Mouse (Mus musculus) midbrain, postnatal 0 days (tissue): ENCODE measurements around the gene Slc41a3. TPM values are rescaled to one million over a fixed set of nuclear protein-coding genes. Genes with fewer than 3 reads are reported as not detected.

Experiments
- ATAC-seq: fragments of 200-750 bp; cut with Nextera tagmentation; 2 replicates; pipeline ENCODE4 v1.8.0; 2017; ENCODE audit warnings: moderate number of reproducible peaks, mild to moderate bottlenecking, moderate TSS enrichment, moderate library complexity; ENCODE audit not compliant: low FRiP score
- DNase-seq: peaks from one replicate; pipeline ENCODE4 v3.0.0-alpha.2; 2015; ENCODE audit warnings: low spot score
- H3K27ac ChIP-seq: fragments of 300-500 bp; sonication (generic); 2 replicates; pipeline ENCODE4 v1.5.1; 2014; ENCODE audit warnings: low read depth, mild to moderate bottlenecking, low read length, mixed read lengths
- H3K27me3 ChIP-seq: fragments of 300-500 bp; sonication (generic); 2 replicates; pipeline ENCODE4 v1.6.1; 2014; ENCODE audit warnings: low read length, control low read depth, mixed read lengths; ENCODE audit not compliant: insufficient read depth
- H3K36me3 ChIP-seq: fragments of 300-500 bp; sonication (generic); 2 replicates; pipeline ENCODE4 v1.6.1; 2014; ENCODE audit warnings: low read length, control low read depth, mixed read lengths; ENCODE audit not compliant: insufficient read depth
- H3K4me1 ChIP-seq: fragments of 300-500 bp; sonication (generic); 2 replicates; pipeline ENCODE4 v1.6.1; 2014; ENCODE audit warnings: mild to moderate bottlenecking, control low read depth, antibody characterized with exemption, low read length, mixed read lengths; ENCODE audit not compliant: insufficient read depth
- H3K4me2 ChIP-seq: fragments of 300-500 bp; sonication (generic); 2 replicates; pipeline ENCODE4 v1.6.1; 2014; ENCODE audit warnings: low read depth, mild to moderate bottlenecking, low read length, mixed read lengths; ENCODE audit not compliant: poor library complexity, severe bottlenecking
- H3K4me3 ChIP-seq: fragments of 300-500 bp; sonication (generic); 2 replicates; pipeline ENCODE4 v1.5.1; 2014; ENCODE audit warnings: low read depth, mild to moderate bottlenecking, low read length, moderate library complexity
- H3K9ac ChIP-seq: fragments of 300-500 bp; sonication (generic); replicated peaks from 2 replicates; pipeline ENCODE4 v1.6.1; 2014; ENCODE audit warnings: mild to moderate bottlenecking, low read length, moderate library complexity, mixed read lengths; ENCODE audit not compliant: poor library complexity, severe bottlenecking
- H3K9me3 ChIP-seq: fragments of 300-500 bp; sonication (generic); 2 replicates; pipeline ENCODE4 v1.6.1; 2016; ENCODE audit warnings: low read length, control low read depth
- CTCF ChIP-seq: IDR thresholded peaks from 2 replicates; pipeline ENCODE4 v1.5.1; 2016; ENCODE audit warnings: antibody characterized with exemption, mild to moderate bottlenecking
- WGBS: fragments of 180-500 bp; shearing (Covaris S2); extraction: QIAGEN DNeasy Blood & Tissue Kit; methylation state at CpG from one replicate; pipeline ENCODE4 v1.1.7; 2014; 5-methylcytosine and 5-hydroxymethylcytosine counted together
- polyA plus RNA-seq: library from polyadenylated mRNA; unstranded; fragments of >200 nt; fragmentation: Nextera tagmentation; extraction: Ambion mirVana; gene quantifications from 2 replicates; pipeline ENCODE4 v1.2.1, GENCODE M21; 2015
- total RNA-seq: library from RNA; depleted of rRNA; stranded (reverse); fragments of >200 nt; gene quantifications from 2 replicates; pipeline ENCODE4 v1.2.3, GENCODE M21; 2014

The Slc41a3 gene
- total and polyA plus RNA-seq, 2 experiments from 2014 or later, result 14.4 to 14.8 TPM

- H3K9ac ChIP-seq, result no peak overlapping the region
- peak; percentile 45 for ATAC-seq
- no peak for TF ChIP-seq CTCF
- H3K36me3 ChIP-seq, result no peaks in the 10 kb centered on the region
- no peak overlapping the region for H3K4me2 ChIP-seq
- H3K27me3 ChIP-seq, result no peaks in the 10 kb centered on the region
- H3K4me1 ChIP-seq, result no peaks in the 10 kb centered on the region
- no peak for DNase-seq
- H3K9me3 ChIP-seq, result no peaks in the 10 kb centered on the region
- WGBS, result 35% methylated on average over 11 of the region's 11 CpGs
- no peak overlapping the region for H3K27ac ChIP-seq
- H3K4me3 ChIP-seq, result no peak overlapping the region
Observed at GRCm38 (mm10) chr6:90622758-90623455, 18.4 kb downstream of the Slc41a3 start.

- Histone ChIP-seq H3K9ac (no peak overlapping the region), H3K4me3 (no peak overlapping the region), H3K27me3 (no peaks in the 10 kb centered on the region), H3K4me2 (no peak overlapping the region), H3K27ac (no peak overlapping the region), H3K9me3 (no peaks in the 10 kb centered on the region), H3K36me3 (no peaks in the 10 kb centered on the region), H3K4me1 (no peaks in the 10 kb centered on the region)
- no peak for ATAC-seq
- TF ChIP-seq CTCF, result no peak
- no peak for DNase-seq
- WGBS, result 80% methylated on average over 5 of the region's 5 CpGs
Observed at GRCm38 (mm10) chr6:90623456-90623836, 18.9 kb downstream of the Slc41a3 start.

- H3K4me1 ChIP-seq, result no peaks in the 10 kb centered on the region
- 83% methylated on average over 6 of the region's 6 CpGs for WGBS
- H3K27me3 ChIP-seq, result no peaks in the 10 kb centered on the region
Observed at GRCm38 (mm10) chr6:90624184-90624583, 19.7 kb downstream of the Slc41a3 start.

GRCm38 (mm10) chr6:90624733-90625132 lies 20.2 kb downstream of the Slc41a3 start:
- H3K27me3 ChIP-seq, result no peaks in the 10 kb centered on the region
- H3K27ac ChIP-seq, result no peak overlapping the region
- H3K4me1 ChIP-seq, result no peaks in the 10 kb centered on the region
- no peaks in the 10 kb centered on the region for H3K36me3 ChIP-seq
- H3K9ac ChIP-seq, result no peak overlapping the region
- H3K4me3 ChIP-seq, result no peak overlapping the region
- no peak for DNase-seq
- 83% methylated on average over 11 of the region's 11 CpGs for WGBS
- H3K9me3 ChIP-seq, result no peaks in the 10 kb centered on the region
- TF ChIP-seq CTCF, result no peak
- no peak overlapping the region for H3K4me2 ChIP-seq
- no peak for ATAC-seq

More at GRCm38 (mm10) chr6:90624184-90624583, 19.7 kb downstream of the Slc41a3 start:
- Histone ChIP-seq H3K4me2 (no peak overlapping the region), H3K9ac (no peak overlapping the region), H3K36me3 (no peaks in the 10 kb centered on the region), H3K27ac (no peak overlapping the region), H3K9me3 (no peaks in the 10 kb centered on the region), H3K4me3 (no peak overlapping the region)
- no peak for TF ChIP-seq CTCF
- ATAC-seq (no peak), DNase-seq (no peak)

GRCm38 (mm10) chr6:90625207-90625994 lies 20.9 kb downstream of the Slc41a3 start:
- no peak for DNase-seq

GRCm38 (mm10) chr6:90627556-90627955 lies 23.0 kb downstream of the Slc41a3 start:
- Histone ChIP-seq H3K36me3 (no peaks in the 10 kb centered on the region), H3K4me2 (no peak overlapping the region), H3K4me3 (no peak overlapping the region), H3K27ac (no peak overlapping the region), H3K9me3 (no peaks in the 10 kb centered on the region), H3K4me1 (no peaks in the 10 kb centered on the region), H3K9ac (no peak overlapping the region), H3K27me3 (no peaks in the 10 kb centered on the region)
- no peak for TF ChIP-seq CTCF
- ATAC-seq (no peak), DNase-seq (no peak)
- WGBS, result 89% methylated on average over 4 of the region's 4 CpGs

More at GRCm38 (mm10) chr6:90625207-90625994, 20.9 kb downstream of the Slc41a3 start:
- Histone ChIP-seq H3K27ac (no peak overlapping the region), H3K36me3 (no peaks in the 10 kb centered on the region), H3K4me1 (no peaks in the 10 kb centered on the region), H3K4me2 (no peak overlapping the region), H3K4me3 (no peak overlapping the region), H3K9ac (no peak overlapping the region), H3K27me3 (no peaks in the 10 kb centered on the region), H3K9me3 (no peaks in the 10 kb centered on the region)
- 74% methylated on average over 7 of the region's 7 CpGs for WGBS
- no peak for ATAC-seq
- TF ChIP-seq CTCF, result no peak; the same call in 1 of the 2 replicates
